Mouse (Mus musculus) left cerebral cortex, adult 9 months (tissue): ENCODE results near the gene Ccdc103.

Experiments
- DNase-seq, 2 experiments: peaks; one replicate each; pipeline ENCODE4 v3.0.0; 2022; ENCODE audit warnings: low spot score in 2 of 2

Ccdc103 gene

DNA sequence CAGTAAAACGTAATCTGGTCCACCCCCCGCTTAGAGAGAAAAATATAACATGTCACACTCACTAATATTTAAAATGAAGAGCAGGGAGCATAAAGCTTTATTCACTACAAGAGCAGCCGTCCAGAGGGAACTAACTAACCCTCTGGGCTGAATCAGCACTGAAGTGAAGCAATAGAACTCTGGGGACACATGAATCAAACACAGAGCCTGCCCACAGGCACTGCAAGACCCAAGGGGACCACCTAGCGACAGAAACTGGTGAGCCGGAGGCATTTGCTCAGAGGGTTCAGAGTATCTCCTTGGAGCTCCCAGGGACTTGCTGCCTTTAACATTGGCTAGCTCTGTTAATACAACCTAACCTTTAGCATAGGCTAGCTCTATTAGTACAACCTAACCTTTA lies 9.1 kb downstream of the Ccdc103 start:
- no peak for DNase-seq

DNA sequence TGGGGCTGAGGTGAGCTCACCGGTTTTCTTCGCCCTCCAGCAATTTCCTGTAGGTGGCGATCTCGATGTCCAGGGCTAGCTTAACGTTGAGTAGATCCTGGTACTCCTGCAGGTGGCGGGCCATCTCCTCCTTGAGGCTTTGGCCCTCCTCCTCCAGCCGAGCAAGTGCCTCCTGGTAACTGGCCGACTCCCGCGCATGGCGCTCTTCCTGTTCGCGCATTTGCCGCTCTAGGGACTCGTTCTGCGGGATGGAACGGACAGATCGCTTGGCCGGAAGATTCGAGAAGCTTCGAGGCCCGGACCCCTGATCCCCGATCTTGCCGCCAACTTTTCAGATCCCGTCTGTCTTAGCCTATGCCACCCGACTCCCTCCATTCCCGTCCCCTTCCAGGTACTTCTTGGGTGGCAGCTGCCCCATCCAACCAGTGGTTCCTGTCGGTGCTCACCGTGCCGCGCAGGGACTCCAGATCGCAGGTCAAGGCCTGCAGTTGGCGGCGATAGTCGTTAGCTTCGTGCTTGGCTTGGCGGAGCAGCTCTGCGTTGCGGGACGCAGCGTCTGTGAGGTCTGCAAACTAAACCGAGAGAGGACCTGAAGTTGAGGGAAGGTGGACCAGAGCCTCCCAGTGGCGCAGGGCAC lies 12.1 kb downstream of the Ccdc103 start:
- DNase-seq, result no peak

DNA sequence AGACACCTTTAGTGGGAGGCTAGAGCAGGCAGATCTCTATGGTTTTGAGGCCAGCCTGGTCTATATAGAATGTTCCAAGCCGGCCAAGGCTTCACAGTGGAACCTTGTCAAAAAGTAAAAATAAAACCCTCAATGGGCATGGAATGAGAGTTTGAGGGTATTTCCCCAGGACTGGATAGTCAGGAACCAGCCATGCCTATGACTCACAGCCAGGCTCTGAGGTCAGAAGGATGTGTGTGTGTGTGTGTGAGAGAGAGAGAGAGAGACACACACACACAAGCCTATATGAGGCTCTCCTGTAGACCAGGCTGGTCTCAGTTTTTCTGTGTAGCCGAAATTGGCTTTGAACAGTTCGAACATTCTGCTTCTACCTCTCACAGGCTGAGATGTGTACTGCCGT lies 13.7 kb downstream of the Ccdc103 start:
- DNase-seq, result no peak

- DNase-seq, result no peak
These were observed 14.8 kb downstream of the Ccdc103 start for GRCm38 (mm10) chr11:102895779-102896178.

DNA sequence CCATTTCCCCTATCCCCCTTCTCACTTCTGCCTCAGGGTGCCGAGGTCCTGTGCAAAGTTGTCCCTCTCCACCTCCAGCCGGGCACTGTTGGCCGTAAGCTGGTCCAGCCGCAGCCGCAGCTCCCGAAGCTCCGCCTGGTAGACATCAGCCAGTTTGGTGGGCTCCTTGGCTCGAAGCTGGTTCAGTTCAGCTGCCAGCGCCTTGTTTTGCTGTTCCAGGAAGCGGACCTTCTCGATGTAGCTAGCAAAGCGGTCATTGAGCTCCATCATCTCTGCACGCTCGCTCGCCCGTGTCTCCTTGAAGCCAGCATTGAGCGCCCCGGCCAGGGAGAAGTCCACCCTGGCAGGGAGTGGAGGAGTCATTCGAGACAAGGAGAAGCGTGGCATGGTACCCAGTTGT lies 15.6 kb downstream of the Ccdc103 start:
- DNase-seq, result no peak

DNA sequence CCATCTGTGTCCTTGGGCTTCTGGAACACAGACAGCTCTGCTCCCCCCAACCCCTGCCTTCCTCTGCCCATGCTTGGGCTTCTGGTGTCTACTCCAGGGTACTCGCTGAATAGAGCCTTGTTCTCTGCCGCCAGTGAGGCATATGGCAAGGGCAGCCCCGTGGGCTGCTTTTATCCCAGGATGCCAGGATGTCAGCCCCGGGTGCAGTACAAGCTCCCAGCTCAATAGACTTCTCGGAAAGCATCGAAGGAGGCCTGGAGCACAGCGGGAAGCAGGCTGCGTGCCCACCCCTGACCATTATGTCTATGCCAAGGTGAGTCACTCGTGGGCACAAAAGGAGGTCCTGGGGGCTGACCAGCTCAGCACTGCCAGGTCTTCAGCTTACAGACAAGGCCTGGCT lies 17.4 kb downstream of the Ccdc103 start:
- peak in 1 of 2 experiments; percentile 46 for DNase-seq

GRCm38 (mm10) chr11:102900763-102901162 lies 19.8 kb downstream of the Ccdc103 start, which contains the start of gene Gfap:
Gene Gfap (minus strand): TSS chr11:102900912.
- peak in 1 of 2 experiments; percentile 85 for DNase-seq

DNA sequence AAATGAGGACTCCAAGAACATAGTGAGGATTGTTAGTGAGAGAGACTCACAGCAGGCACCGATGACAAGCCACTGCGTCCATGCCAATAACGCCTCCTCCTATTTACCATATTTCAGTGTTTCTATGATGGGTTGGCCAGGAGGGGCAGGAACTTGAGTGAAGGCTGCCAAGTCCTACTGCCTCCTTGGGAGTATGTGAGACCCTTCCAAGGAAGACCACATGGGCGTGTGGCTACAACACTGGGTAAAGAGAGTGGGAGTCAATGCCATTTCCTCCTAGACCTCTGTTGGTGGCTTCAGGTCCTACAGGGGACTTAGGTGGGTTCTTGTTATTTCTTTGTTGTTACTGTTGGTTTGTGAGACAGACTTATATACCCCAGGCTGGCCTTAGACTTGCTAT lies 20.2 kb downstream of the Ccdc103 start:
- DNase-seq, result no peak

GRCm38 (mm10) chr11:102902107-102902506 lies 21.1 kb downstream of the Ccdc103 start:
- no peak for DNase-seq

DNA sequence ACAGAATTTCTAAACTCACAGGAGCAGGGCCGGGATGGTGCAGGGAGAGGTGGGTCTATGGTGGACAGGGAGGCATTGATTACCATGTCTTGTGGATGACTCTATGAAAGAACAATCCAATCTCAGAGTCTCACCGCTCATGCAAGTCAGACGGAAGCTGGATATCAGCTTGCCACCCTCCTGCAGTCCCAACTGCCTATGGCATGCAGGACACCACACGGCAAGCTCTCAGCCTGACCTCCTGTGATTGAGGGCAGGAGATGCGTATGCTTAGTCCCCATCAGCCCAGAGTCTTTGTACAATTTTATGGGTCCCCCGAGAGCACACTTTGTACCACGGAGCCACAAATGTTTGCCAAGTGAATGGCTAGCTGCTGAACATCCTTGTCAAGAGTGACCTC lies 22.6 kb downstream of the Ccdc103 start:
- DNase-seq, result no peak

DNA sequence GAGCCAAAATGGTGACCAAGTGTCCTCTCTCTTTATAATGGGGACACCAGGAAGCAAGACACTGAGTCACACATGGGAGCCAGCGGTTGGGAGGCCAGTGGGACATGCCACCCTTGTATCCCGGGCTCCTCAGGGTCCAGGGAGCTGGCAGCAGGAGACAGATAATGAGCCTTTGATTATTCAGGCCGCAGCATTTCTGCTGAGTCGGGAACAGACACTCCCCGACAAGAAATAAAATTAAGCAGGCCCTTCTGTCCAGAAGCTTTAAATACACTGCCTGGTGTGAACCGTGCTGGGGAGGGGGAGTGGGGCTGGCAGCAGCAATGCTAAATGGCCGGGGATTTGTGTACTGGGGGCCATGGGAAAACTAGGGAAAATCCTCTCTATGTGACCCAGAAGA lies 30.4 kb downstream of the Ccdc103 start:
- no peak for DNase-seq

DNA sequence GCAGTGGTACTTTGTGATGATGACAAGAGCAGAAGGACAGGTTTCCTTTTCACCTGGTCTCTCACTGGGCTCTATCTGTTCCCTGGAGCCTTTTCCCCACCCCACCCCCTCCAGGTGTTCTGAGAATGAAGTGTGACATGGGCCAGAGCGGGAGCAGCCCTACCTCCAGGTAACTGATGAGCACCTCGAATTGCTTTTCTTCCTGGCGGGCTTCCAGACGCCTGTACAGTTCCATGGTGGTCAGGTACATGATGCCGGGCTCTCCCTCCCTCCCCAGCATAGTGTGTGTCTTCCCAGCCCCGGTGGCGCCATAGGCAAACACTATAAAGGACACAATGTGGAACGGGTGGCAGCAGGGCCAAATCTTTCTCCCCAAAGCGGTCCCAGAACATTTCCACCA lies 34.4 kb downstream of the Ccdc103 start:
- DNase-seq, result no peak

DNA sequence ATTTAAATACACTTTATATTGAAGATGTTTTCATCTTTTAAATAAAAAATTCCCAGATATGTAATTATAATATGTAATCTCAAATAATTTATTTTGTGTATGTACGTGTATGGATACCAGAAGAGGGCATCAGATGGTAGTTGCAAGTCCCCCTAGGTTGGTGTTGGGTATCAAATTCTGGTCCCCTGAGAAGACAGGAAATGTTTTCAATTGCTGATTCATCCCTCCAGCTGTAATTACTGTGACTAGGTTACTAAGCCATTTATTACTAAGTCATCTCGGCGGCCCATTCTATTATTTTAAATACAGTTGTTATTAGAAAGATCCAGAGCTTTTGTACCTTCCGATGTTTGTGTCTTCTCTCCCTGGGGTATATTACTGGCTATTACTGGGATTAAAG lies 37.1 kb downstream of the Ccdc103 start:
- no peak for DNase-seq

DNA sequence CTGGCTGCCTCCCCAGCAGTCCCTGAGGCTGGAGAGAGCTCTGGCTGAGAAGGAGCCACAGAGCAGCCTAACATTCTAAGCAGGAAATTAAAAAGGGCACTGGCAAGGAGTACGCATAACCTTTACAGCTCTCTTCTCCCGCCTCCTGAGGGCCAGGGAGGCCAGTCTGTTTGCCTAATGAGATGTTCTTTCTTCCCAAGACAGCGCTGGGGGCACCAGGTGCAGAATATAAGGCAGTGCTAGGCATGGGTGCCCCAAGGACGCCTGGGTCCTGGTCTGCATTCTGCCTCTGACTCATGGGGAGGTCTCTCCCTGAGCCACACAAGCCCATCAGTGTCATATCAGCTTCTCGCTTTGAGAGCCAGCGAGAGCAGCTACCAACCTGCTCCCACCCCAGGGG lies 40.5 kb downstream of the Ccdc103 start:
- no peak for DNase-seq

DNA sequence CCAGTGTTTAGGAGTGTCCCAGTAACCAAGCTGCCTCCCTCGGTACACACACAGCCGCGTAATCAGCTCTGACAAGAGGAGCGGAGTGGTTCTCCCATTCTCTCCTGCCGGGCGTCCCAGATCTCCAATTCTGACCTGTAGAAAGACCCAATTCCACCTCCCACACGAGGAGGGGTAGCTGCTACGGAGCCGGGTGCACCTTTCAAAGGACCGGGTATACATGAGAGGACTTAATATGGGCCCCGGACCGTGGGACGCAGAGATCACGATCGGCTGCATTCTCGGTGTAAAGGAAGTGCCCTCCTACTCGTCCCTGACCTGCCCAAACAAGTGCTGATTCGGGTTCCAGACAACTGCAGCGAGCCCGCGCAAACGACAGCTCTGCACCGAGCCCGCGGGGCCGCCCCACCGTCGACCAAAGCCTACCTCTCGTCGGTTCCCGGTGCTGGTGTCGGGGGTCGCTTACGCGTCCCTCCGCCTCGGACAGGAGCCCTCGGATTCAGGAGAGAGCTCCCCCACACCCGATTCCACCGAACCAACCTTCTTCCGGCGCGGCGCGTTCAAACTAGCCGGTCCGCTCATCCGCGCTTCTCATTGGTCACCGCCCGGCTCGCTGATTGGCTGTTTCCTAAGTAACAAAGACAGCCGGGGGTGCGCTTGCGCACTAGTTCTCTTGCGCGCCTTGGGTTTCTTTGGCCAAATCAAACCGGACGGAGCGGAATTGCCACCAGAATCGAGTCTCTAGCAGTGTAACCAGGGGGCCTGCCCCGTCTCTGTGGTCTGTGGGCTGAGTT lies 43.8 kb downstream of the Ccdc103 start, which contains the start of gene Kif18b:
Gene Kif18b, minus strand, starts transcription at position 568 of the 794 bp plus-strand sequence.
- peak; percentile 69 to 94 for DNase-seq

DNA sequence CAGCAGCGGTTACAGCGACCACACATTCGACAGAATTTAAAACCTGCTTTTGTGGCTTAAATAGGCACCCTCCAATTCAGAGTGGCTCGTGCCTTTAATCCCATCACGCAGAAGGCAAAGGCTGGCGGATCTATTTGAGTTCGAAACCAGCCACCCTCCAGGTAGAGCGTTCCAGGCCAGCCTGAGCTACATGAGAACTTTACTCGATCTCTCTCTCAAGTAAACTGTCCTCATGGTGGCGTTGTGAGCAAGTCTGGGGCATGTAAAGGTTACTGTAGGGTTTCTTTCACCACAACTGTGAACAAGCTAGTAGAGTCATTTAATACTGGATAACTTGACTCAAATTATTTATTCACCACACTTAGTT lies 44.3 kb downstream of the Ccdc103 start:
- no peak for DNase-seq

DNA sequence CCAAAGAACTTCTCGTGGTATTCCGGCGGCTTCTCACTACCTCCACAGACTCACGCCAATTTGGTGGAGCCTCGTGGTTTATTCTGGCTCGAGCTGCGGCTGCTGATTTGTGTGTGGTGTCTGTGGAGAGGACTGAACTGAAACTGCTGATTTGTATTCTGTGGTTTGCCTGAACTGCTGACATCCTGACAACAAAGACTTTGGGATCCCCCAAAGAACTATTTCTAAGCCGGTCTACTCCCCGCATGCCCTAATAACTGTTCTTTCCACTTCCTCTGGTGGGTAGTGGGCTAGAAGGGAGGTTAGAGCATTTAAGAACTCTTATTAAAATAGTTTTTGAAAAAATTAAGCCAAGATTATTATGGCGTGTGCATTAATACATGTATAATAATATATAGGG lies 49.7 kb downstream of the Ccdc103 start:
- DNase-seq, result no peak
